Mouse (Mus musculus) forelimb bud, embryonic 11.5 days (tissue): Measurements from ENCODE around the gene Cenpp.

Source experiments
- DNase-seq: peaks from one replicate; pipeline ENCODE4 v3.0.0-alpha.2; 2012; ENCODE audit warnings: low read depth, low spot score

The Cenpp gene

DNA sequence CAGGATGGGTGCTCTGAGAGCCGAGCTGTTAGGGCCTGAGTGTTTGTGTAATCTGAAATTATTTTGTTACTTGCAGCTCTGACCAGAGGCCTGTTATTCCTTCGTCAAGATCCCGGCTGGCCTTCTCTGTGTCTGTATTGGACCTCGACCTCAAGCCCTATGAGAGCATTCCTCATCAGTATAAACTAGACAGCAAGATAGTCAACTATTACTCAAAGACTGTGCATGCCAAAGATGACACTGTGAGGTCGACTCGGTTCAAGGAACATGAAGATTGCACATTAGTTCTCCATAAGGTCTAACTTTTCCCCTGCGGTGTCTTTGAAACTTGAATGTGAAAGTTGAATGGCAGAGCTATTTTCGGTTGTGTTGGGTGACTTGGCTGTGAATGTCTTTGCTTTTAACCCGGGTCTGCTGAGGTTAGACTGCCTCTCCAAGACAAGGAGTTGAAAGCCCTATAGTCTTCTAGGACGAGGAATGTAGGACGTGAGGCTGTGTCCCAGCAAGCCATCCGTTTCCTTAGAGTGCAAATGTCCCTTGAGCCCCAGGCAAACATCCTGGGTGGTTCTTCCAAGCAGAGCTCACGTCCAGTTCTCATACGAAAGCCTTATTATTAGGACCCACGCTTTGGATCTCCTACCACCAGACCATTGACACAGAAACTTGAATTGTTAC, 191.0 kb downstream of the Cenpp start:
- DNase-seq: no peak

DNA sequence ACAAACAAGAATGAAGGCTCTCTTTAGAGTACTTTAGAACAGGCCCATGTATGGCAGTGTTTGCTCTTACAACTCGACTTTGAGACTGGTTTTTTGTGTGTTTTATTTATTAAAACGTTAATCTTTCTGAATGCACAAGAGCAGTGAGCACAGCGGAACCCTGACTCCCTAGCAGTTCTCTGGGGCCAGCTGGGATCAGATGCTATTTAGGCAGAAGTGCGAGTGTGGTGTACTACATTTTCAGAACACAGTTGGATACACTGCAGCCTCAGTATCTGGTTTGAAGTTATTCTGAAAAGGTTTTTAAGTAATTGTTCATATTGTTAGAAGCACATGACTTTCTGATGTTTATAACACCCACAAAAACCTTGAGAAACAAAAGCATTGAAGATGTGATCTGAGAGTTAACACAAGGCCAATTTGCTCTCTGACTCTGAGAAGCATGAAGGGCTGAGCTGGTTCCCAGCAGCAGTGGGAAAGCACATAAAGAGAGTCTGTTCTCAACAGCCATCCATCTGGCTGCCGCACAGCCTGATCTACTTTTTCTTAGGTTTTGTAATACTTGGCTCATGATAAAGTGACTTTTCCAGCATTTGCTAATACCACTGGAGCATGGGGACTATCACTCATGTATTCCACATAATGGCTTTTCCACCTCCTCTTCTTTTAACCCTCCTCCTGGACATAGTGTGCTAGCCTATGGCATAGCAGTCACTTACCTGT, 191.7 kb downstream of the Cenpp start:
- no peak for DNase-seq

DNA sequence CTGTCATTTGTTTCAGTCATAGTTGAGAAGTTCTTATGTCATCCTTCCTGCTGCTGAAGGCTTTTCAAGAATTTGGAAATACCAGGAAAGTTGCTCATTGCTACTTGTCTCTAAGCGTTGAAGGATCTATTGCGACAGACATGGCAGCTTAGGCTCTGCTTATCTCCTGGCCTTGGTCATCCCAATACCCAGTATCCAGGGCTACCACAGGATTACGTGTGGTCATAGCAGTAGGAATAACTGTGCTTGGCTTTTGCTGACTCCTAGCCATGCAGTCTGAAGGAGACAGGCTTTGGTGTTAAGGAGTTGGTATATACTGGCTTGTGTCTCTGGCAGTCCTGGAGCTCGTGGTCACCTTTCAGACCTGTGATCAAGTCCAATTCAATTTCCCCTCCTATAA, 192.3 kb downstream of the Cenpp start:
- no peak for DNase-seq

DNA sequence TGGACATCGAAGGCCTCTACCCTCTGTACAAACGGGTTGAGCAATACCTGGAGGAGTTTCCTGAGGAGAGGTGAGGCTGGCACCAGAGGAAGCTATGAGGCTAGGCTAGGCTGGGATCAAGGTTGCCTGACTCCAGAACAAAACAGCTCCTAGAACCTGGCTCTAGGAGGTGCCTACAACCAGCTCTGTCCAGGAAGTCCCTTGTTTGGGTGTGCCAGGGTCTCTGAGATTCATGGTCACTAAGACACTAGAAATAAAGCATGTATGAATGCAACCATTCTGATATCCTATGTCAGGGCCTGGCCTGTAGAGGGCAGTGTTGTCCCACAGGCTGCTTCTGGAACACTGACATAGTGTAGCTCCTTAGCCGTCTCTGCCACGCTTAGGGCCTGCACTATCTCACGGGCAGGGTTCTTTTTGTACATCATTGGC, 203.3 kb downstream of the Cenpp start:
- DNase-seq: peak; percentile 77

DNA sequence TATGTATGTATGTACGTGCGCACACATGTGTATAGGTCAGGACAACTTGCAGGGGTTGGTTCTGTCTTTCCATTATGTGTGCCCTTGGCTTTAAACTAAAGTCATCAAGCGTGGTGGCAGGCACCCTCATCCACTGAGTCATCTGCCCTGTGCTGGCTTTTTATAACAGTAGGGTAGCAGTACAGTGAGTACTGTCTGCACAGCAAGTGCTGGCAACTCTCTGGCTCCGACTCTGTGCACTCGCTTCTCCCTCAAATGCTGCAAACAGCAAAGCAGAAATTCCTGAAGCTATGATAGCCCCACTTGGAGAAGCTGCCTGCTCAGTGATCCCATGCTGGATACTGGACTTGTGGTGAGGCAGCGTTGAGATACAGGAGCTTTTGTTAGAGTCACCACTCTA, 208.1 kb downstream of the Cenpp start:
- DNase-seq: no peak

DNA sequence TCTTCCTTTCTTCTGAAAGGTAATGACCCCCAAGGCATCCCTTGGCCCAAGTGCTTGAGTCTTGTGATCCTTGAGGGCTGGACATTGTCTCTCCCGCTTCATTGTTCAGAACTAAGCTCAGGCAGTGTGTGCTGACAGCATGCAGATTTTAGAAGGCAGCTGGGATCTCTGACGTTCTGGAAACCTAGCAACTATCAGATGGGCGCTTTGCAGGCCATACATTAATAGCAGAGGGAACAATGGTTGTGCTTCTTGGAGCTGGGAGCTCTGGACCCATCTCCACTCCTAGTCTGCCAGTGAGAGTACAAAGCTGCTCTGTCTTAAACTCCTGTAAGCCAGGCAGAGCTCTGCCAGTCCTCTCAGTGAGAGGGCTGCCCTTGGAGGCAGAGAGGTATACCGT, 216.4 kb downstream of the Cenpp start:
- no peak for DNase-seq

DNA sequence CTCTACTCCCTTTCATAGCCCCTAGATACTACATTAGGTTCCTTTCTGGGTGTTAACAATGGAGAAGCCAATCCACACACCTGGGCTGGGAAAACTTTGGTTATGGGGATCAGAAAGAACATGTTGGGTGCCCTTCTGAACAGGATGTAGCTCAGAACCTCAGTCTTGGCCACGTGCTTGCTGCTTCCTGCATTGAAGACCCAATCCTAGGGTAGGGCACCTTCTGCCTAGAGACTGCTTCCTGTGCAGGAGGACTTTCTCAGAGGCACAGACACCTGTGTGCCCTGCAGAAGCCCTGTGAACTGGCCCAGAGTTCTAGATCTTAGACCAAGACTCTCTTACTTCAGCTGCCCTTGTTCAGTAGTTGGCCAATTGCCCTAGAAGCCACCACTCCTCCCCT, 216.8 kb downstream of the Cenpp start:
- no peak for DNase-seq

DNA sequence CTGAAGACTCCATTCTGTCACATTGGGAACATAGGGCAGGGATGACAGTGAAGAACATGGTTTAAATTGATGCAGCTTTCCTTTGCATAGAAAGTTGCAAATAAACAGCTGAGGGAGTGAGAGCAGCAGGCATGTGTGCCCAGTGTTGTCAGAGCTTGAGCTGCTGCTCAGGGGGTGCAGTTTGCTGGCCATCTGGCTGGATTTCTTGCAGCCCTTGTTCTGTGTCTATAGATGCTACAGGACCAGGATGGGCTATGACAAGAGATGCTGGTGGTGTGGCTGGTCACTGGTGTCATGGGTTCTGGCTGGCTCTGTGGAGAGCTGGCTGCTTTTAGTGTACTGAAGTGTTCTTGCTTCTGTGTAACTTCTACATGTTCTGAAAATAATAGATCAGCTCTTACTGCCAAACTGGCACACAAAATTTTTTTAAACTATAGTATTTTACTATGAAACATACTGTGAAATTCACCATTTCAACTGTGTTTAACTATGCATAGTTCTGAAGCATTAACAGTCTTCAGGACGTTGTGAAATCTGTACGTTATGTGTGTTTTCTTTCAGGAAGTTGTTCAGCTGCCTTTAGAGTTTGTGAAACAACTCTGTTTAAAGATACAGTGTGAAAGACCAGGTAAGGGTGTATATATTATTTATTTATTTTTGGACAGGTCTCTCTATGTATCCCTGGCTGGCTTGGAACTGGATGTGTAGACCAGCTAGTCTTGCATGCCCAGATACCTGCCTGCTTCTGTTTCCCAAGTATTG, 219.1 kb downstream of the Cenpp start:
- DNase-seq: no peak

DNA sequence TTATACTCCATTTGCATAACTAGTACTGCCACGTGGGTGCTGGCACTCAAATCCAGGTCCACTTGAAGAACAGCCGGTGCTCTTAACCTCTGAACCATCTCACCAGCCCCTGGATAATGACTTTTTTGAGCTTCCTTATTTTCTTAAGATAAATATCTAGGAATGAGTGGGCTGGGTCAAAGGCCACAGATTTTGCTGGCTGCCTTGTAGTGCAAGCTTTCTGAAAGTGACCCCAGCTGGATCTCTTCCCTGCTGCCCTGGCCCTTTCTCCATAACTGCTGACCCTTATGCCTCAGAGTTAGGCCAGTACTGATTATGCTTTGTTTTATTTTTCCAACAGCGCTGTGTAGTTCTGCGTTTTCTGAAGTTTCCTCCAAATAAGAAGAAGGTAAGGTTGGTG, 222.1 kb downstream of the Cenpp start:
- no peak for DNase-seq

DNA sequence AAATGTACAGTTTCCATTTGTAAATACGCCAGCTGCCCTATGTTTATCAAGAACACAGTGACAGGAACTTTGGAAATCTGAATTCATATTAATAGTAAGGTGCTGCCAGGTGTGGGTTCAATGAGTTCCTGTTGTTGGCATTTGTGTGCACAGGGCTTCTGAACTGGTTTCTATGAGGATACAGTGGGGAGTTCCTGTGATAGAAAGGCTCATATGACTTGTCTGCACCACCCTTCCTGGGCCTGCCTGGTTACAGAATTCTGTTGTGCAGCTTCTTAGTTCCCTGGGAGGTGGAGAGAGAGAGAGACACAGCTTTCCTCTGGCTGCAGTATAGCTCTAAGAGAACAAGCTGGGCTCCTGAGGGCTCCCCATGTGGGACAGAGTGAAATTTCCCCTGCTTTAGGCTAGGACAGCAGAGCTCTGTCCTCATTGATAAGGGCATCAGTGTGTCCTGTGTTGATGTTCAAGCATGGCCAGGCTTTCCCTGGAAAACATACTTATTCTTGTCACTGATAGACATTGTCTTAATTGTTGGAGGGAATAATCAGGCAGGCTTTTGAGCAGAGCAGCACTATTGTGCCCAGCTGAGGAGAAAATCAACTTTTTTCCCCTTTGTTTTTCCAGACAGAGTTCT, 224.4 kb downstream of the Cenpp start:
- no peak for DNase-seq

DNA sequence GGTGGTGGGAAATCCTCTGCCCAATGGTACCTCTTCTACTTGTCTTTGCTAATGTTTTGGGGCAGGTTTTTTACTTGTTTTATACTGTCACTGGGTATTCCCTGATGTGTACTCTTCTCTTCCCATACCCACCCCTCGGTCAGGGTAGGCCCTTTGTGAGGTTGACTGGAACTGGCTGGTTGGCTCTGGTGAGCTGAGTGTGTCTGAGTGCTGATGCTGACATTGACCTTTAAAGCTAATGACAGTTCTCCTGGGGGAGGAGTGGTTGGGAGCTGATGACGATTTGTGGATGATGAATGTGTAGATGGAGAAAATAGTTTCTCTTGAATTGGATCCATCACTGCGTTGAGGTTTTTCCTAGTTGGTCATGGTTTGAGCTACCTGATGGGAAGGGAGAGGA, 225.8 kb downstream of the Cenpp start:
- no peak for DNase-seq

DNA sequence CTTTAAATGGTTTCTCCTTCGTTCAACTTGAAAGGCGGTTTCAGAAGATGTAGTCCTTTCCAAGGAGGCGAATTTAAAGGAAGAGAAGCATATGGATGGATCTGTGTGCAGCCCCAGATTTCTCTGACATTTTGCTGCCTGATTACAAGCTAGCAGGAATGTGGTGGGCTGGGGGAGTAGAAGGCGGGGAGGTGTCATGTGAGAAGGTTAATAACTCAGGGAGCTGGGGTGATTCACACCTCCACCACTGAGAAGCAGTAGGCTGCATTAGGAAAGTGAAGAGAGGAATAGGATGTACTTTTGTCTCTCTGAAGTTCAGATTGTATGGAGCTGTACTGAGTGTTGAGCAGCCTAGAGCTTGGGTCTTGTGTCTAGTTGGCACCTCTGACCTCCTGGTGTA, 230.6 kb downstream of the Cenpp start:
- DNase-seq: no peak

DNA sequence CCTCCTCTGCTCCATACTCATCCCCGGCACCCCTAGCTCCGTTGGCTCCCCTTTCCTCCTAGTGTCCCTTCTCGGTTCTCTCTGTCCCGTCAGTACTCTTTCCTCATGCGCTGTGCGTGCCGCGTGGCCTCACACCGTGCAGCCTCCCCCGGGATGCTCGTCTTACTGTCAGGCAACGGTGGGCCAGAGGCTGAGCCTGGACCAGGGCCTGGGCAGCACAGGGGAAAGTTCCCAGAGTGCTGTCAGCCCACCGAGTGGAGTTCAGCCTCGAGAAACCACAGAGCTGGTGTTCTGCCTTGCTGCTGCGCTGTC, 231.0 kb downstream of the Cenpp start:
- DNase-seq: peak; percentile 14

DNA sequence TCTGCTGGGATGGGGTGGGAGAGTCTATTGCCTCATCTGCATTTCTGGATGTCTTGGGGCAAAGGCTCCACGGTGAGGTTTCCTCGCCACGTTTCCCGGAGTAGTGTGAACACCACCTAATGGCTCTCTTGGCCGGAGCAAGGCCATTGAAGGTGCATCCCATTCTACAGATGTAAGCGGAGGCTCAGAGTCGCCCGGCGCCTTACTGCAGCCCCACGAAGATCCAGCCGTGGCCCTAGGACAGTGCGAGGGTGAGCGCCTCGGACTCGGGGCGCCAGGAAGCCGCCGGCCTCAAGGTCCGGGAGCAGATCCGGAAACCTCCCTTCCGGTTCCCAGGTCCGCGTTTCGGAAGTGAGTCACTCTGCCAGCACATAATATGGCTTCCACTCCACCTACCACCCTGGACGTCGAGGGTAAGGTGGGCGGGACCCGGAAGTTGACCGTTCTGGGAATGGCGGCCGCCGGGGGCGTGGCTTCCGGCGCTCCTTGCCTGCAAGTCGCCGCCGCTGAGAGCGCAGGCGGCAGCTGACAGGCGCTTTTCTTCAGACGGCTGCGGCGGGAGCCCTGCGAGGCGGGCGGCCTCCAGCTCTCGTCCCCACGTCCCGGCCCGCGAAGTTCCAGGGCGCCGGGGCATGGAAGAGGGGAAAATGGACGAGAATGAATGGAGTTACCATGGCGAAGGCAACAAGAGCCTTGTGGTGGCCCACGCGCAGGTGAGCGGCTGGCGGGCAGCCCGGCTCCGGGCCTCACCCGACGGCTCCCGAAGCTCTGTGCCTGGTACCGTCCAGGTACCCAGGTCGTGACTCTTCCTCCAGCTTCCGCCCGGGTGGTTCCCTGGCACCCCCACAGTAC, 231.6 kb downstream of the Cenpp start, which contains the start of gene Ippk:
TSS of gene Ippk (plus strand) at position 496 of the 852 bp plus-strand sequence.
- peak; percentile 96 for DNase-seq
